Mouse (Mus musculus) layer of hippocampus, adult 9-10 months (tissue): ENCODE measurements at regions not wholly inside any gene's neighbourhood (a gene's known extent, or its start where the extent isn't known, plus 50 kb on each side); places are given as distances from the start of the nearest gene placed in this dataset.

Experiments
- DNase-seq: peaks from one replicate; pipeline ENCODE4 v3.0.0; 2022; ENCODE audit warnings: low spot score

DNA sequence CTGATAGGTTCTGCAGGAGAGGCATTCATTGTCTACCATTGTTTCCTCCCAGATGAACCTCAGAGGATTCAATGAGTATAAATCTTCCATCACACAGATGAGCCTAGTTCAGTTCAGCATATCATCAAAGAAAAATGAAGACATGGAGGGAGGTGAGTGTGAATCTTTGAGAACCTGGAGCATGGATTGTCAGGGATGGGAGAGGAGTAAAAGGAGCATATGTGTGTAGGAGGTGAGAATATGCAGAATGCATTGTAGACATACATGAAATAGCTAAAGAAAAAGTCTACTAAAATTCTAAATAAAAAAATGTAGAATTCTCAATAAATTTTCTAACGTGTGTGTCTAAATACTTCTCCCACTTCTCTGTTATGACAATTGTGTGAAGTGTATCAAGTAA, 284.8 kb upstream of the Kif2b start:
- DNase-seq = no peak

- DNase-seq = no peak
Measured at GRCm38 (mm10) chr11:91856473-91856872, 279.1 kb upstream of the Kif2b start.

DNA sequence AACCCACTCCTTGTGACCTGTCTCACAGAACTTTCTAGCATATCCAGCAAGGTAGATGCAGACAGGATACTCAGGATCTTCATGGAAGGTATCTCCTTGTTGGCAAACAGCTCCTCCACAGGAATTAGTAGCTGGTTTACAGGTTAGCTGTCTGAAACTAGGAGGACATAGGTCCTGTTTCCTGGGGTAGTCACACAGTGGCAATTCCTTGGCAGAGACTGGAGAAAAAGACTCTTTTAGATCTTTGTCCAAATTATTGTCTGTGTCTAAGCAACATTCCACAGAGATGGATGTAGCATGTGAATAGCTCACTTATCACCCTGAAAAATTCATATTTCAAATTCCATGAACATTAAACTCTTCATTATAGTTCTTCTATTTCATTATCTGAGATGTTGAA, 253.8 kb upstream of the Kif2b start:
- DNase-seq = no peak

GRCm38 (mm10) chr11:91820826-91821225, 243.5 kb upstream of the Kif2b start:
- DNase-seq = peak; percentile 22
